Mouse (Mus musculus) myocyte (in vitro differentiated cells): ENCODE data around the gene Prpf4.

Source experiments
- CEBPB ChIP-seq: IDR thresholded peaks from 2 replicates; pipeline ENCODE4 v1.6.1; 2011; ENCODE audit warnings: mild to moderate bottlenecking, moderate library complexity; ENCODE audit not compliant: poor library complexity, insufficient read depth, severe bottlenecking
- MAX ChIP-seq: IDR thresholded peaks from one replicate; pipeline ENCODE4 v1.6.1; 2011; ENCODE audit warnings: low read depth, mild to moderate bottlenecking, control low read depth
- MYOG ChIP-seq, 3 experiments: IDR thresholded peaks; one replicate each; pipeline ENCODE4 v1.6.1; 2011; ENCODE audit warnings: control low read depth in 2 of 3, low read depth in 2 of 3, mild to moderate bottlenecking in 2 of 3; ENCODE audit not compliant: insufficient read length in 2 of 3, control insufficient read depth in 1 of 3, insufficient read depth in 1 of 3
- POLR2A ChIP-seq: IDR thresholded peaks from one replicate; pipeline ENCODE4 v1.6.1; 2011; ENCODE audit warnings: low read depth, mild to moderate bottlenecking, control low read depth, moderate library complexity; ENCODE audit not compliant: insufficient read length
- POLR2AphosphoS2 ChIP-seq: IDR thresholded peaks from one replicate; pipeline ENCODE4 v1.6.1; 2011; ENCODE audit warnings: low read depth, control low read depth; ENCODE audit not compliant: insufficient read length
- TCF12 ChIP-seq: IDR thresholded peaks from one replicate; pipeline ENCODE4 v1.6.1; 2011; ENCODE audit warnings: mild to moderate bottlenecking, control low read depth; ENCODE audit not compliant: poor library complexity, insufficient read depth, severe bottlenecking
- USF1 ChIP-seq: IDR thresholded peaks from one replicate; pipeline ENCODE4 v1.6.1; 2011; ENCODE audit warnings: low read depth, mild to moderate bottlenecking, control low read depth, moderate library complexity

GRCm38 (mm10) chr4:62433939-62434870, 25.6 kb downstream of the Prpf4 start:
- no peak for TF ChIP-seq MAX
- no peak for TF ChIP-seq CEBPB
- no peak for TF ChIP-seq POLR2A
- no peak for TF ChIP-seq TCF12
- TF ChIP-seq POLR2AphosphoS2 = no peak
- no peak for TF ChIP-seq USF1
- TF ChIP-seq MYOG (IDR thresholded peaks at IDR 0.05; ENCODE audit: control insufficient read depth in 1 of 3, insufficient read depth in 1 of 3, insufficient read length in 2 of 3, low read depth in 2 of 3) = no peak
